Mouse (Mus musculus): Measurements from ENCODE around the gene Tceal9.
"Not testable (repeated sequence)": the region's sequence is repeated elsewhere in the genome, so short reads cannot be mapped to it uniquely, and the experiment has no call there.

The Tceal9 gene

GRCm38 (mm10) chrX:136244574-136245229, at the start of gene Tceal9:
Tceal9 (plus strand) TSS chrX:136245079.
- DNase-seq (ENCODE audit: low spot score in 2 of 2): peak; percentile 40 to 79

DNA sequence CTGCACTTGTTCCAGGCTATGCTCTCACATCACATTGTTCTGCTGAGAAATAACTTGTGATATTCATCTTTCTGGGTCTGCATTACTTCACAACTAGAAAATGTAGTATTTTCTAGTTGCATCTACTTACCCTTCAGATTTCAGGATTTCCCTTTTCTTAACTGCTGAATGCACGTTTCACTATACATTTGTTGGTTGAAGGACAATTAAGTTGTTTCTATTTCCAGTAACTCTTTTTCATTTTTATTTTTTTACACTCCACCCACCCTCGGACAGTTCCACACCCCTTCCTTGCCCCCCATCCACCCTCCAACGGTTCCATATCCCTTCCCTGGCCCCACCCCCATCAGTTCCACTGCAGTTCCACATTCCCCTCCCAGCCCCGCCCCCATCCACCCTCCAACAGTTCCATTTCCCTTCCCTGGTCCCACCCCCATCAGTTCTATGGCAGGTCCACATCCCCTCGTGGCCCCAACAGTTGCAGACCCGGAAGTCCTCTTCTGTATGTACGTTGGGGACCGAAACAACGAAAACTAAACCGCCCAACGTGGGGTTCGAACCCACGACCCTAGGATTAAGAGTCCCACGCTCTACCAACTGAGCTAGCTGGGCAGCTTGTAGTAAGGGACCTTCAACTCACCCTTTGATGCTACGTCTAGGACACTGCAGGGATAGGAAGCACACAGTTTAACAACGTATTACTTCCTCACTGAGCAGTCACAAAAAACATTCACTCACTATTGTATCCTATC, 49.5 kb upstream of the Tceal9 start:
- no peak for DNase-seq (ENCODE audit: low spot score in 2 of 2)

- peak; percentile 47 to 66 for DNase-seq (ENCODE audit: low spot score in 2 of 2)
Observed at GRCm38 (mm10) chrX:136196873-136197272, 48.0 kb upstream of the Tceal9 start.

DNA sequence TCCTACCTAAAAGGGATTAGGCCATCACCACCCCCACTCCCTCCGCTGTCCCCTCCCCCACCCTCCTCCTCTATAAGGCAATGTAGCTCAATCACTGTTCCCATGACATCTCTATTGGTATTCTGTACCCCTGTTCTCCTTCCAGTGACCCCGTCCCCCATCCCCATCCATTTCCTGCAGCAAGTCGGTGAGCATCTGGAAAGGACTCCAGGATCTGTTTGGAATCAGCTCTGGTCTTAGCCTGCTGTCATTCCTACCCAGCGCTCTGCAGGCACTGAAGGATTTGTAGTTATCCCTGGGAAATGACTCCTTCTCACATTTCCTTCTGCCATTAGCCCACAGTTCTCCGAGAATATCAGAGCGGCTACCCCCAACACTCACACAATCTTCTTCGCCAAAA, 41.6 kb upstream of the Tceal9 start:
- DNase-seq (ENCODE audit: low spot score in 2 of 2): no peak

- DNase-seq (ENCODE audit: low spot score in 2 of 2): no peak
Observed at GRCm38 (mm10) chrX:136203664-136204066, 41.2 kb upstream of the Tceal9 start, which contains the start of gene Tceal5. Tceal5 (minus strand) TSS chrX:136203876.

- no peak for DNase-seq (ENCODE audit: low spot score in 2 of 2)
Observed at GRCm38 (mm10) chrX:136204406-136204805, 40.5 kb upstream of the Tceal9 start.

GRCm38 (mm10) chrX:136213396-136213795, 31.5 kb upstream of the Tceal9 start:
- no peak for DNase-seq (ENCODE audit: low spot score in 2 of 2)

DNA sequence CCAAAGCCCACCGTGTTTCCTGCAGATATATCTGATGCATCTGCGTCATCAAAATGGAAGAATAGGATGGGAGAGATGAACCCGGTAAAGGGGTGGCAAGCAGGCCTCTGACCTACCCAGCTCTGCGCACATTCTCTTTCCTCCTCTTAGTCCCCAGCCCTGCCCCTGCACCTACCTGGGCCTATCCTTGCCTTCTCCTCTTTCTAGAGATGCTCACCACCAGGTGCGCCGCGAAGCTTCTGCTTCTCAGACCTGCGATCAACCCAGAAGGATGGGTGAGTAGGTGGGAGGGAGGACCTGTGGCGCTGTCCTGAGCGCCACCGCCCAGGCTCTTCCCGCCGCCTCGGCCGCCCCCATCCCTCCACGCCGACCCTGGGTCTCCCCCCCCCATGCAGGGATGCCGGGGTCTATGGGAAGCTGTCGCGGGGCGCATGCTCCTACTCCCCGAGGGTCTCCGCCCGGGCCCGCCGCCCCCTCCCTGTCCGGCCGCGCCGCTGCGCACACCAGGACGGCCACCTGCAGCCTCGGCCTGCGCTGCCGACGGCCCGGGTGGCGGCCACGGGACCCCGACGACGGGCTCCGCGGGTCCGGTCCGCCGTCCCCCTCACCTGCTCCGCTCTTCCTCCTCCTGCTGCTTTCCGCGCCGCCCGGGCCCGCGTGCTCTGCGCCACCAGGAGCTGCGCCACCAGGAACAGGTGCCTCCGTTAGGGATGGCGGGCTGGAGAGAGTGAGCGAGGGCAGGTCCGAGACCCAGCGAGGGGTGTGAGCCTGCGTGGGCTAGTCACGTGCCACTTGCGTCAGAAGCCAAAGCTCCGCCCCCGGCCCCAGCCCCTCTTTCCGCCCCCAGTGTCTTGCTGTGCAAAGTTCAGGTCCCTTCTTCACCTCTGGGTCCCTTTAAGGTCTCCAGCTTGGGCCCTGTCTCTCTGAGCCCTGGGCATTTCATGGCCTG, 29.9 kb upstream of the Tceal9 start, which contains the start of the genes Tceal7 and Bex1:
TSS of gene Tceal7 (plus strand) at position 51 of the 949 bp plus-strand sequence.
TSS of gene Bex1 (minus strand) at position 785 of the 949 bp plus-strand sequence.
- DNase-seq (ENCODE audit: low spot score in 2 of 2): not testable (repeated sequence)

GRCm38 (mm10) chrX:136216303-136216702, 28.6 kb upstream of the Tceal9 start:
- no peak for DNase-seq (ENCODE audit: low spot score in 2 of 2)

DNA sequence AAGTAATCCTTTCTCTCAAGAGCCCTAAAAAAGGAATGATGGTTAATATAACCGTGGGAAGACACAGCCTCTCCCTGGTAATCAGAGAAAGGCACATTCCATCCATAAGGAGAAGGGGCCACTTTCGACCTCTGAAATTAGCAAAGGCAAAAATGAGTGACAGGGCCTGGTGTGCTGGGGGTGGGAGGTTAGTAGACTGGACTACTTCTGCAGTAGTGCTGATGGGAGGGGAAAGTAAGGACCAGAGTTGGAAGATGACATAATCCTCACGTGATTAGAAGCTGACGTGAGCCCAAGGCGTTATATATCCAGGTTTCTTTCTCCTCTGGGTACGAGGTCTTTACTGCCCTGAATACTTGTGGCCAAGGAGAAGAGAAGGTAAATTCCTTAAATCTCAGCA, 21.2 kb upstream of the Tceal9 start:
- no peak for DNase-seq (ENCODE audit: low spot score in 2 of 2)

DNA sequence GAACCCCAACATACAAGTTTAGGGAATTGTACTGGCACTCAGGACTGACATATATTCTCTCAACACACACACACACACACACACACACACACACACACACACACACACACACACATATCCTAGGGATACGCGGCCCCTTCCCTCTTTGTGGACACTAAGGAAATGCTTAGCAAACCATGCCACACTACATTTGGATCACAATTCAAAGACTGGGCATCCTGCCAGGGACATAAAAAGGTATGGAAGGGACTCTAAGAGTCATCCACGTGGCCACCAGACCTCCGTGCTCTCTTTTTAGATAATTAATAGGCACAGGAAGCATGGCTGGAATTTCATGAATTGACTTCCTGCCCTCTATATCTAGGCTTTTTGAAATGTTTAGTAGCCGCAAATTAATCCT, 17.1 kb upstream of the Tceal9 start:
- no peak for DNase-seq (ENCODE audit: low spot score in 2 of 2)

DNA sequence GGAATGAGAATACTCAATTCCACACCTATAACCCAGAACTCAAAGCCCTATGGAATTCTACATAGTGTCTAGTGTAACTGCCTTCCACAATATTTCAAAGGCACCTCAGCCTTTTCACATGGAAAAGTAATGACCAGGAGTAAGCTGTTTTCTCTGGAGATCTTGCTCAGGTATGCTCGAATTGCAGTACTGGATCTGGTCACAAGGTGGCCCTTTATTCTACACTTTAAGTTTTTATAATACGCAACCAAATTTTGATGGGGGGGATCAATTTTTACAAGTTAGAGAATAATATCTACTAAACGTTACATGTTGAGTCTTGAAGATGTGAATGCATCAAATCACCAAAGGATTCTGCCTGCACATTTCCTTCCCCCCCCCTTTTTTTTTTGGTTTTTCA, 6.8 kb upstream of the Tceal9 start:
- DNase-seq (ENCODE audit: low spot score in 2 of 2): peak; percentile 15 to 61

DNA sequence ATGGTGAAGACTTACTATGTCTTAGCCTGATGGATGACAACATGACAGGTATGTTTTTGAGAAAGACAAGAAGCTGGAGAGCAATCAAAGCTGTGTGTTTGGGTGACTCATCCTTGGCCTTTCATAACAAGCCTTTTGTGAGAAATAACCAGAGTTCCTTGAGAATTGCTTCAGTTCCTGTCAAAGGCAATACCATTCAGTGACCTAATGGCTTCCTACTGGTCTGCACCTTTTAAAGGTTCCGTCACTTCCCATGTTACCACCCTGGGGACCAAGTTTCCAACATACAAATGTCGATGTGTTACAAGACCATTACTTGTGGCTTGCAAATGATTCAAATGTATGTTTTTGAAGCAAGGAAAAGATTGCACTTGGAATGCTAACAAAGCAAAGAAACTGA, 1.7 kb upstream of the Tceal9 start:
- DNase-seq (ENCODE audit: low spot score in 2 of 2): no peak

- DNase-seq (ENCODE audit: low spot score in 2 of 2): peak; percentile 5 to 32
Observed at GRCm38 (mm10) chrX:136245521-136246071, 717 bp downstream of the Tceal9 start.

GRCm38 (mm10) chrX:136248811-136249210, 3.9 kb downstream of the Tceal9 start:
- no peak for DNase-seq (ENCODE audit: low spot score in 2 of 2)

GRCm38 (mm10) chrX:136249671-136250070, 4.8 kb downstream of the Tceal9 start:
- DNase-seq (ENCODE audit: low spot score in 2 of 2): no peak

DNA sequence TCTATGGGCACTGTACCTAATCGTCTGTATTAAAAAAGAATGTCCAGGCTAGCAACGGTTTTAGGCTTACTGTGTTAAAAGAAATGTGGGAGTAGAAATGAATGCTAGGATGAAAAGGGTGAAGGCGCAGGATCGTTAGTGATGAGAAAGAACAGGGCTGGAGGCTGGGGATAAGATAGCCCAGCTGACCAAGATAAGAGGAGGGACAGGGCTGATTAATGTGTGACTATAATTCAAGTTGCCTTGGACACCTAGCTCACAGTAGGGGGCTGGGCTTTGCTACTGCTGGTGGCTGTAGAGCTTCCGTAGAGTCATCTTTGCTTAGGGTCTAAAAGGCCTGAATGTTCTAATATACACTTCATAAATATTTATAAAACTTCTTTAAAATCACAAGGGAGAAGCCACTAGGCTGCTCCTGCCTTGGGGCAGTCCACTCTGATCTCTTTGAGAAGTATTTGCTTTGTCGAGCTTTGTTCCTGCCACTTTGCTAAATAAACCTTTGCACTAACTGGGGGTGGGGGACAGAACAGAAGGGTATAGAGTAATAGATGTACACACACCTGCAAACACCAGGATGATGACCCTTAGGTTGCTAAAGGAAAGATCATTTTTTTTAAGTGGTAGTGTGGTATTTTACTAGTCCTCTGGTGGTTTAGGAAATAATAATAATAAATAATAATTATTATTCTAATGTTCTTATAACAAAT, 7.3 kb downstream of the Tceal9 start:
- DNase-seq (ENCODE audit: low spot score in 2 of 2): no peak

GRCm38 (mm10) chrX:136267720-136268119, 22.8 kb downstream of the Tceal9 start:
- DNase-seq (ENCODE audit: low spot score in 2 of 2): no peak

DNA sequence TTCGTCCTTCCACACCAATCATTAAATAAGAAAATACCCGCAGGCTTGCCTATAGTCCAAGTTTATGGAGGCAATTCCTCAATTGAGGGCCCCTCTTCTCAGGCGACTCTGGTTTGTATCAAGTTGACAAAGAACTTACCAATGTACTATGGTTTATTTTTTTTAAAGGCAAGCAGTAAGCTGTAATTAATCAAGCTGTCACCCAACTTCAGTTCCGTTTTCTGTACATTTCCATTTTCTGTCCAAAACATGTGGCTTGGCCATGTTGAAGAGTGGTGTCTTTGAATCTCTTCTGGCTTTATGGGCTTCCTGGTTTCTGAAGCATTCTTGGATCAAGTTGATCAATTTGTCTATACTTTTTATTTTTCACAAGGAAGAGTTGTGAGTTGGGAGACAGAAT, 23.3 kb downstream of the Tceal9 start:
- DNase-seq (ENCODE audit: low spot score in 2 of 2): no peak

DNA sequence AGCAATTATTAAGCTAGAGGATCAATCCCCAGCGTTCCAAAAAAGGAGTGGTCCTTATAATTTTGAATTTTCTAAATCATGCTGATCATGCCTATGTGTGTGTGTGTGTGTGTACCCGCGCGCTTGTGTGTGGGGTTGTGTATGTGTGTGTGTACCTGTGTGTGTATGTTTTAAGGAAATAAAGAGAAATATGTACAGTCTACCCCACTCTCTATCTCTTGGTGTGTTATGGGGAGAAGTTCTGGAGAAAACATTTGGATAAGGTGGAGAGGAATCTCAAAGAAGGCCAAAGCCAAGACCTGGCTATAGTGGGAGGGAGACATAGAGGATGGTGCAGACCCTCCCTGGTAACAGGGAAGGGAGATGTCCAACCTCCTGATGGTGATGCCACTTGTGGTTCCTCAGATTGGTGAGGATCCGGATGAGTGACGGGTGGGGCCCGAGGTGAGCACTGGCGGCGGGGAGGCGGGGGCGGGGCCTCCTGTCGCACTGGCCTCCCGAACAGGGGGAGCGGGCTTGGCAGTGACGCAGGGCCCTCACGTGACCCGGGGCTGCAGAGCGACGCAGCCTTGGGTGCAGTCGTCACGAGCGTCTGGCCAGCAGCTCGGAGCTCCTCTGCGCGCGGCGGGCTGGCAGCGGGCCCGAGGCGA, 25.0 kb downstream of the Tceal9 start, which contains the start of gene Bex3:
TSS of gene Bex3 (plus strand) at position 511 of the 650 bp plus-strand sequence.
- DNase-seq (ENCODE audit: low spot score in 2 of 2): peak; percentile 12 to 40
